Mouse (Mus musculus) lung, postnatal 14 days (tissue): ENCODE results near the gene Grxcr1.

Source experiments
- DNase-seq: peaks from one replicate; pipeline ENCODE4 v3.0.0; 2021

Gene Grxcr1

DNA sequence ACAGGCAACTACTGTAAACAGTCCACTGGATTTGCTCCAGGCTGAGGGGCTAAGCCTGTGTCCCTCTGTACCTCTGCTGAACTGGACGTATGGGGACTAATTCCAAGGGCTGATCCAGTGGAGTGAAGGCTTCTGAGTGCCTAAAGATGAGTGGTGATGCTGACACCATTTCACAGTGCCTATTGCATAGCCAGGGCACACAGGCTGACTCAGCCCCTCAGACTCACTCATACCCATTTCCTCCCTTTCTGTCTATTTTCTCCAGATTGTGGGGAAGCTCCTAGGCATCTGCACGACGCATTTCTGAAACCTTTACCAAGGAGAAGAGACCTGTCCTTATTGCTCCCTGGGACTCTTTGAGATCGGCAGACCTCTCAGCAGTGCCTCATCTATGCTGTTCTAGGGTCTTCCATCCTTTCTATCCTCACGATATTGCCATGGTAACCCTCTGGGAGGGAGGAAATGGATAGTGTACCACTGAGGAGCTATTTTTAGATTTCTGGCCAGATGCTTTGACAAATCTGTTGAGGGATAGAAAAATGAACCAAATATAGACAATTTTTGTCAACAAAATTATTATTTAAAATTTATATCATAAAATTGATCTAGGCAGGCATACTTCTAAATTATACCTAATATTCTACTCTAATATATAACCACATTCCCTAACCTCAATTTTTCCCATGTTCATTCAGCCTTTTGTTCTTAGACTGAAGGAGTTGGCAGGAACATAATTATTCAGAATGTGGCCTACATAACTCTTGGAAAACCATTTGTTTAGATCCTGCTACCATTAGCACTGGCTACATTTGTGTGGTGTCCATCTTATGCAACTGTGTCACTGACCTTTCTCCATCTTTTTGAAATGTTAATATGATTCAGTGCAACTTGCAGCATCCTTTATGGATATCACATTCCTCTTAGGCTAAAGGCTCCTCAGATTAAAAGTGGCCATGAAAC is 66.3 kb downstream of the Grxcr1 start:
- no peak for DNase-seq

DNA sequence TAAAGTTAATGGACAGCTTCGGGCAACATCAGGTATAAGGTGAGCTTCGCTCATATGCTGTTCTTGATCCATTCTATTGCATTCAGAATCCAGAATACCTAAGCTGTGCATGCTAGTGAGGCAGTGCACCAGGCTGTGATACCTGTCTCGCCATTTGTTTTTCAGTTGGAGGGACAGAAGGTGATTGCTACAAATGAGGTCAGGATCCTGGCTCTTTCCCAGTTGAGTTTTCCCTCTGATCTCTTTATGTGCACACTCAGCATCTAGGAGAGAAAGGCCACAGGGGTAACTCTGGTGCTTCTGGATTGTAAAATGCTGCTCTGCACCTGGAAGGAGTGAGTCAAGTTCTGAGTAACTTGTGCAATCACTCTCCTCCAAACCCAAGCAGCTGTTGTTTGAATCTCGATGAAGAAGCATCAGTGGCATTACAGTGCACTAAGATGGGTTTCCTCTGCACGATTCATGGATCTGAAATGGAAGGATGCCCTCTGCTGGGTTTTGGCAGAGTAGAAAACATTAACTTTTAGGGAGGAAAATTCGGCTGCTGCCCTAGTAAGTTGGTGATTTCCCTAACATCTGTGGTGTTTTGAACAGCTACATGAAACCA is 80.9 kb downstream of the Grxcr1 start:
- no peak for DNase-seq

DNA sequence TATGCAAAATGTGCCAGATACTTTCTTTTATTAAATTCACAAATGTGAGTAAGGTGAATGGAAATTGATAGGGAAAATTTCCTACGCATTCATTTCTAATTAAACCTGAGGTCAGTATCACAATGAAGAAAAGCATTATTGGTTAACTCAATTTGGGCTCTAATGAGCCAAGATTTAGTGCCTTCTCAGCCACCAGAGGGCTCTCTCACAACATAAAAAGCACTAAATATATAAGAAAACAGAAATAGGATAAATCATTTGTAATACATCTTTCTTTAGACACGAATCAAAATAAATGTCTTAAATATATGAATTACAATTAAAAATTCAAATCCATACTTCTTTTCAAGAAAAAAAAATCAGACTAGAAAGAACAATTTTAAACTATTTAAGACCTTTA is 89.2 kb downstream of the Grxcr1 start:
- no peak for DNase-seq

DNA sequence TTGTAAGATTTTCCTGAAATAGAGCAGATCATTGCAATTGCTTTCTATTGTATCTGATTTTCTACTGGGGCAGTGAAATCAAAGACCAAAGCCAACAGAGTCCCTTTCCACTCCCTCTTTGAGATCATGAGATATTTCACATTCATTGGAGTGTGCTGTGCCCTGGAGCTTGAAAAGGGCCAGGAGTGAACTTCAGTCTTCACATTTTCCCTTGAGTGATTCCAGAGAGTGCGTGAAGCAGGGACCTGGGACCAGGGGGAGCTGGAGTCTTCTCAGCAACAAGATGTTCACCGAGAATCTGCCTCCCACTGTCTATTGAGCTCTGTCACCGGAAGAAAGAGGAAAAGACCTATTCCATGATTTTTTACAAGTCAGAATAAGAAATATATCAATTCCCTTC is 91.2 kb downstream of the Grxcr1 start:
- no peak for DNase-seq

DNA sequence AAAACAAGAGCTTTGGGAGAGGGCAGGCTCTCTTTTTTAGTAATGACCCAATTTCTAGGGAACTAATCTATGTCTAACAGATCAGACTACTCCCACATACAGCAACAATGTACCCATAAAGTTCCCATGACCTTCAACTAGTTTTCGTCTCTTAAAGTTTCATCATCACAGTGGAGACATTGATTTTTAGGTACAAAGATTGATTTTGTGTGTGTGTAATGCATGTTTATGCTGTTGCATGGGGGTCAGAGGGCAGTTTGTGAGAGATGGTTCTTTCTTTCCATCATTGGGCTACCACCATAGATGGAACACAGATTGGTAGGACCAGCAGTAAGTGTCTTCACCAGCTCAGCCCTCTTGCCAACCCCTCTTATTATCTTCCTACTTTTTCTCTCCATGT is 93.8 kb downstream of the Grxcr1 start:
- no peak for DNase-seq

DNA sequence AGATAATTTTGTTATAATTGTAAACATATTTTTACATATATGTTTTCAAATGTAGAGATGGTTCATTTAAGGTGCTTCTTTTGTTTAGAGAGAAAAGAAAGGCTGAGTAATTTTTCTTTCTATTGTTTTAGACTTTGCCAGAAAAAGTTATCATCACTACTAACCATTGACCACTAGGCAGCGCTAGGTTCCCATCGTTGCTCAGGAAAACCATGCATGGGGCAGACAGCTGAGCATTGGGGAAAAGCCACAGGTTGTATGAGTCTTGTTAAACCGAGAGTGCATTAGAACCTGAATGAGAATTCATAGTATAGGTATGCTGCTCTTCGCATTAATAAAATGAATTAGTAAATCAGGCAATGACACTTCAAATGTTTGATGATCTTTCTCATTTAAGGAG is 96.8 kb downstream of the Grxcr1 start:
- DNase-seq, result no peak

DNA sequence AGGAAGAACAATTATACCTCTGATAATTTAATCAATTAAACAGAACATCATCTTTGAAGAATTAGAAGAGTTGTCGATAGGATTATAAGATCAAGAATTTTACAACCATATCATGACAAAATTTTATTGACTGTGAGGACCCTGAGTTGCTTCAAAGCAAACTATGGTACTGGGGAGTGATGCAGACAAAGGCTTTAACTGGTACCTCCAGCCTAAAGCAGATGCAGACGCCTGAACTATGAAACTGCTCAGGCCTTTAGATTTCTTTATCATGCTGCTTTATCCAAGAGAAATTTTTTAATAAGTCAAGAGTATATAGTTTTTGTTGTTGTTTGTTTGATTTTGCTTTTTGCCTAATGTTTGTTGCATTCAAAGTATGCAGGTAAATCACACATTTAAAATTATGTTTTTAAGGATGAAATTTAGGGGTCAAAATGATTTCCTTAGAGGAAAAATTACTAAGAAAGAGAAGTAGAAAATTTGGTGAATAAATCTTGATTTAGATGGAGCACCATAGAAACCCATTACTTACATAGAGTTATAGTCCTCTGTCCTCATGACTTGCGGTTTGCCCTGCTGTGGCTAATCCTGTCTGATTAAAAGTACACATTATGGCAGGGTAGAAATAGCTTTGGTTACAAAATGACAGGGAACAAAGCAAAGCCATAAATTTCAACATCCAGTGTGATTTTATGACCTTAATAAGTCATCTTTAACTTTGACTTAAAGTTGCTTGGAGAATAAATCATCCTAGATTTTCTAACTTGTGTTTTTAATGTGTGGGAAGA is 97.4 kb downstream of the Grxcr1 start:
- DNase-seq, result no peak

DNA sequence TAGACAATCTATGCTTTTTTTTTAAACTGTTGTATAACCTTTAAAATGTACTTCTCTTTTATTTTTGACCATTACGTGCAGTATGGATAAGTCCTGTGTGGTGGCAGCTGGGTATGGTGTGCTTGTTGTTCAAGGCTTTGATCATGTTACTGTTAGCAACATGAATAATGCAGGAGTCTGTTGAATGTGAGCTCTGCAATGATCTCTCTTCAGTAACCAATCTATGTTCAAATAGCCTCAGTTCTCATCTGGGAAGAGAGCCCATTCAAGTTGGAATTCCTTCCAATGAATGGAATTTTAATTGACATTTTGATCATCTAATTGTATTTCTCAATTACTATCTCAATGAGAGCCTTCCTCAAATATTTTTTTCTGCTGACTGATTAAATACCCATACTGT is 115.2 kb downstream of the Grxcr1 start:
- DNase-seq, result no peak

DNA sequence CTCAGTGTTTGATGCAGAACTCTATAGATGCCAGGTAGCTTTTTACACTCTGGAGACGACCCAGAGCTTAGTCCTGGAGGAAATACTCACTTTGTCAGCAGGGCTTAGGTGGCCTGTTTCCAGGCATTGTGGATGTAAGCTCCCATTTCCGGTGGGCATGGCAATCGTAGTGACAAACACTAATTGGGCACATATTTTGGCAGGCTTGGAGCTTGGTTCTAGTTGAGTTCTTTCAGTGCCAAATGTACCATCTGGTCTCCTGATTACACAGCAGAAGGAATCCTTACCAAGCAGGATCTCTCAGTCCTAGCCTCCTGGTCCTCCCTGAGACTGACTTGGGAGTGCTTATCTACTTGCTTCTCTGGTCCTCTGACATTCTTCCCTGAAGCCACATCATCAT is 118.3 kb downstream of the Grxcr1 start:
- no peak for DNase-seq

DNA sequence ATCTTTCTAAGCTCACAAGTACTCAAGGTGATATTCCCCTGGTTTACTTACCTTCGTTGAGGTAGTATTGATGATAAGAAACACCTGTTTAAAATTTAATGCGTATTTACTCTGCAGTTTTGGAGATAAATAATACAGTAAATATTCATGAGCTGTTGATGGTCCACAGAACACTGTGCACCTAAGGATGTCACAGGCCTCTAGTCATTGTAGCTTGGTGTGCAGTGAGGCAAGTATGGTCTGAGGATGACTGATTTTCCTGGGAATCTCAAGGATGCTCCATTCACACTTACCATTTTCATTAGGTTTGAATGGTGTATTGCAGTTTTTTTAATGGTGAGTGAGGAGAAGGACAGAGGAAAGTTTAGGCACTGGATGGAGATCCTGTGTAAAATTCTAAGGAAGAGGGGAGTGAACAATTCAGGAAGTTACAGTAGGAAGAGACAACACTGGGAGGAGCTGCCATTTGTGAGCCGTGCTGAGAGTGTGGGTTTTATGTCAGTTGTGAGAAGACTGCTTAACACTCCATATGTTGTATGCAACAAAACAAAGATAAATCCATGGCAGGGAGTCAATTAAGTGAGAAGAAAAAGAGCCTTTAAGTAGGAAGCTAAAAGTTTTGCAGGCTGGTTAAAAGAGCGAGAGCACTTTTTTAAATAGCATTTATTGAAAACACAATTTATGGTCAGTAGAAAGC is 118.9 kb downstream of the Grxcr1 start:
- no peak for DNase-seq

DNA sequence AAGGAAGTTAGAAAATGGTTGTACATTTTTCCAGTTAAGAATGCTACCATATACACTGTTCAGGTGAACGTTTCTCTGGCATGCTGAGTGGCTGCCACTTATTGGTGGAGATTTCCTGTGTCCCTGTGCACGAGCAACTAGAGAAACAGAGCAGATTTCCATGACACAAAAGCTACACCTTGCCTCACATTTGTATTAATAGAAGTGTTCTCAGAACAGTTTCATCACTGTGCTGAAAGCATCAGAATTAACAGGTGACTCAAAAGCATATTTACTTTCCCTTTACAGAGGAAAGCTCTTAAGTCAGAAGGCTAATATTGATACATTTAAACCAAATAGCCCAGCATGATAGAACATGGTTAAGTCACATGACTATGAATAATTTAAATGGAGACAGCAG is 130.9 kb downstream of the Grxcr1 start:
- no peak for DNase-seq

DNA sequence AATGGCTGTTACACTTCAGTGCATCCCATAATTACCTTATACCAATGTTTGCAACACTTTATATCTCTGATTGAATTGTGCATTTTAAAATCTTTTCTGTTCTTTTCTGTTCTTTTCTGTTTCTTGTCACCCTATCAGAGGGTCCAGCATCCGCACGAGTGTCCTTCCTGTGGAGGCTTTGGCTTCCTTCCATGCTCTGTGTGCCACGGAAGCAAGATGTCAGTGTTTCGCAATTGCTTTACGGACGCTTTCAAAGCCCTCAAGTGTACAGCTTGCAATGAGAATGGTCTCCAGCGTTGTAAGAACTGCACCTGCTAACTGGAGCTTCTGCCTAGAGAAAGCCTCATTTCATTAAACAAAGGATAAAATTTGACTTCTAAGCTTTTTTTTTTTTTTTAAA is 134.3 kb downstream of the Grxcr1 start:
- DNase-seq, result no peak
